Mouse (Mus musculus) limb, embryonic 10.5 days (tissue): ENCODE results near the gene Teddm2. TPM values are rescaled to one million over a fixed set of nuclear protein-coding genes. Genes with fewer than 3 reads are reported as not detected.

Experiments used
- DNase-seq: peaks from one replicate; pipeline ENCODE4 v3.0.0-alpha.2; 2017; ENCODE audit warnings: low spot score
- H3K27ac ChIP-seq: fragments of 300-500 bp; sonication (generic); 2 replicates; pipeline ENCODE4 v1.5.1; 2016; ENCODE audit warnings: mild to moderate bottlenecking
- H3K27me3 ChIP-seq: fragments of 300-500 bp; sonication (generic); 2 replicates; pipeline ENCODE4 v1.6.1; 2016; ENCODE audit warnings: low read depth, mild to moderate bottlenecking; ENCODE audit not compliant: poor library complexity, severe bottlenecking
- H3K36me3 ChIP-seq: fragments of 300-500 bp; sonication (generic); 2 replicates; pipeline ENCODE4 v1.6.1; 2016; ENCODE audit warnings: mild to moderate bottlenecking, moderate library complexity
- H3K4me1 ChIP-seq: fragments of 300-500 bp; sonication (generic); 2 replicates; pipeline ENCODE4 v1.6.1; 2016
- H3K4me3 ChIP-seq: fragments of 300-500 bp; sonication (generic); 2 replicates; pipeline ENCODE4 v1.5.1; 2016; ENCODE audit warnings: mild to moderate bottlenecking, moderate library complexity
- H3K9me3 ChIP-seq: fragments of 300-500 bp; sonication (generic); replicated peaks from 2 replicates; pipeline ENCODE4 v1.6.1; 2016; ENCODE audit warnings: mild to moderate bottlenecking
- WGBS: fragments of 180-500 bp; shearing (Covaris S2); methylation state at CpG from one replicate; pipeline ENCODE4 v1.1.7; 2016; 5-methylcytosine and 5-hydroxymethylcytosine counted together
- polyA plus RNA-seq: library from polyadenylated mRNA; unstranded; fragments of >200 nt; fragmentation: Nextera tagmentation; extraction: Ambion mirVana; gene quantifications from 2 replicates; pipeline ENCODE4 v1.2.1, GENCODE M21; 2016

The Teddm2 gene
- polyA plus RNA-seq, 1 experiment from 2014 or later = 0.74 TPM

GRCm38 (mm10) chr1:153918521-153919206 is 18.6 kb upstream of the Teddm2 start:
- H3K27ac ChIP-seq = no peak overlapping the region
- H3K36me3 ChIP-seq = no peaks in the 10 kb centered on the region
- 91% methylated on average over 3 of the region's 3 CpGs for WGBS
- H3K27me3 ChIP-seq = no peaks in the 10 kb centered on the region
- H3K4me1 ChIP-seq = peaks cover 10% of the 10 kb centered on the region
- DNase-seq = no peak
- no peak overlapping the region for H3K4me3 ChIP-seq
- no peaks in the 10 kb centered on the region for H3K9me3 ChIP-seq

- no peaks in the 10 kb centered on the region for H3K27me3 ChIP-seq
- peaks cover 30% of the 10 kb centered on the region for H3K36me3 ChIP-seq
- WGBS = 94% methylated on average over 3 of the region's 3 CpGs
- no peak overlapping the region for H3K4me3 ChIP-seq
- H3K4me1 ChIP-seq = peaks cover 5% of the 10 kb centered on the region
- H3K27ac ChIP-seq = no peak overlapping the region
- H3K9me3 ChIP-seq = no peaks in the 10 kb centered on the region
- DNase-seq = no peak
These were observed 13.8 kb upstream of the Teddm2 start for GRCm38 (mm10) chr1:153913869-153914268.

DNA sequence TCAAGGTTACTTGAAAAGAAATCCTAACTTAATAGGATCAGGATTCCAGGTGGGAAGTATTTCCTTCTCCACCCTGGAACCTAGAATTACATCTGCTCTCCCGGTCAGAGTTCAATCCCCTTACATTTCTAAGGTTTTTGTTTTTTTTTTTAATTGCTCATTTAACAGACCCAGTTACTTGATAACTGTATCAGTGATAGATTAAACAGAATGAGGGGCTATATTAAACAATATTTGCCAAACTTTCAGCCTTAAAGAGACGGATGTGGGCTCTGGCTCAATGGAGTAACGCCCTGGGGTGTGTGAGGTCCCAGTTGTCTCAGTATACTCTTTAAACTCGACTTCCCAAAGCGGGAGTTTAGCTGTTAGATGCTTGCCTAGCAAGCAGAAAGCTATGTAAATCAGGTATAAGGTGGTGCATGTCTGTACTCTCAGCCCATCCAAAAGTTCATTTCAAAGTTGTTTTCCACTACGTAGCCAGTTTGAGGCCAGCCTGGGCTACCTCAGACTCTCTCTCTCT is 11.3 kb upstream of the Teddm2 start:
- Histone ChIP-seq H3K27ac (no peak overlapping the region), H3K36me3 (peaks cover 55% of the 10 kb centered on the region), H3K27me3 (no peaks in the 10 kb centered on the region), H3K4me3 (no peak overlapping the region), H3K4me1 (peaks cover 5% of the 10 kb centered on the region), H3K9me3 (no peaks in the 10 kb centered on the region)
- 93% methylated on average over 6 of the region's 6 CpGs for WGBS
- DNase-seq = no peak

DNA sequence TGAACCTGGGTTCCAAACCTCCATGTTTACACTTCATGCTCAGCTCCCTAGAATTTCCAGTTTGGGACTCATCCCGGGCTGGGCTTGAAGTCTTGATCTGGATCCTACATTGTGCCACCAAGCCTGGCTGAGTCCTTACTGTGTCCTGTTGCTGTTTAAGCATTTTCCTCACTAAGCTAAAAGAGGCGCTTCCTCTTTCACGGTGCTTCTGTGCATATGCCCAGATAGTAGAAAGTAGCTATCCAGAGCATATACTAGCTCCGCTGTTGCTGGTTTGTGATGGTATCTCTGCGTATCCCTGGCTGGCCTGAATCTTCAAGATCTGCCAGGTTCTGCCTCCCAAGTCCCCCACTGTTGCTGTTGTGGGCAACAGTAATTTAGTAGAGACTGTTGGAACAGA is 10.4 kb upstream of the Teddm2 start:
- no peak overlapping the region for H3K4me3 ChIP-seq
- no peaks in the 10 kb centered on the region for H3K27me3 ChIP-seq
- no peaks in the 10 kb centered on the region for H3K4me1 ChIP-seq
- no peak for DNase-seq
- WGBS = 95% methylated on average over 5 of the region's 5 CpGs
- no peaks in the 10 kb centered on the region for H3K9me3 ChIP-seq
- H3K27ac ChIP-seq = no peak overlapping the region
- peaks cover 65% of the 10 kb centered on the region for H3K36me3 ChIP-seq

DNA sequence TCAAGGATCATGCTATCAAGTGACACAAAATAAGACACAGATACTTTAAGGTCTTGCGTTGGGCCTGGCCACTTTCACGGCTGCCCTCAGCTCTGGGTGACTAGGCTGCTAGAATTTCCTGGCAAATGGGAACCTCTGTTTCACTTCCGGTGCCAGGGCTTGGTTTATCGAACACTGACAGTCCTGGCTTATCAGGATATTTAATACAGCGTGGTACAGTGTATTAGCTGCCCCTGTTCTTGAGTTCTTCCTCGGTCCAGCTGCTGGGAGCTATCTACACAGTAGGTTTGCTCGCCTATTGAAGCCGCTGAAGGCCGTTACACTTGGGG is 9.9 kb upstream of the Teddm2 start:
- H3K27ac ChIP-seq = no peak overlapping the region

GRCm38 (mm10) chr1:153909213-153909962 is 9.4 kb upstream of the Teddm2 start:
- H3K4me3 ChIP-seq = no peak overlapping the region
- peaks cover 75% of the 10 kb centered on the region for H3K36me3 ChIP-seq
- H3K27me3 ChIP-seq = no peaks in the 10 kb centered on the region
- H3K4me1 ChIP-seq = no peaks in the 10 kb centered on the region
- 95% methylated on average over 10 of the region's 10 CpGs for WGBS
- no peak overlapping the region for H3K27ac ChIP-seq
- no peak for DNase-seq
- no peaks in the 10 kb centered on the region for H3K9me3 ChIP-seq

More for the DNA sequence above, 9.9 kb upstream of the Teddm2 start:
- Histone ChIP-seq H3K4me3 (no peak overlapping the region), H3K9me3 (no peaks in the 10 kb centered on the region), H3K27me3 (no peaks in the 10 kb centered on the region), H3K4me1 (no peaks in the 10 kb centered on the region), H3K36me3 (peaks cover 70% of the 10 kb centered on the region)
- 91% methylated on average over 9 of the region's 9 CpGs for whole genome bisulfite sequencing
- no peak for DNase-seq

DNA sequence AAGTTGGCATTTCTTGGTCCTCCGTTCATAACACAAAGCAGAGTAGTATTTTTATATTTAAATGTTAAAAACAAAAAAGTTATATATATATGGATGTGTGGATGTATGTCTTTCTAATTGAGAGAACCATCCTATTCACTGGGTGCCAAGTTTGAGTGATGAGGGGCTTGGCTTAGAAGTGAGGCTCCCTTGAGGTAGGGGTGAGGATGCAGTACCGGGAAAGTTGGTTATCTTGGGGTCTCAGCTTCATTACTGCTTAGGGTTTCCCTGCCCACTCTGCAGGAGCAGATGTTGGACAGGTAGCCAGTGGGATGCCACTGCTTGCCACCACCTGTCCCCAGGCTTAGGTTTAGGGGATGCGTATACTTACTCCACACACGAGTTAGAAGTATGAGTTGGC is 8.7 kb upstream of the Teddm2 start:
- H3K4me1 ChIP-seq = no peaks in the 10 kb centered on the region
- no peak overlapping the region for H3K4me3 ChIP-seq
- 93% methylated on average over 4 of the region's 4 CpGs for WGBS
- no peak for DNase-seq
- H3K36me3 ChIP-seq = peaks cover 81% of the 10 kb centered on the region
- no peaks in the 10 kb centered on the region for H3K27me3 ChIP-seq
- H3K27ac ChIP-seq = no peak overlapping the region
- no peaks in the 10 kb centered on the region for H3K9me3 ChIP-seq

DNA sequence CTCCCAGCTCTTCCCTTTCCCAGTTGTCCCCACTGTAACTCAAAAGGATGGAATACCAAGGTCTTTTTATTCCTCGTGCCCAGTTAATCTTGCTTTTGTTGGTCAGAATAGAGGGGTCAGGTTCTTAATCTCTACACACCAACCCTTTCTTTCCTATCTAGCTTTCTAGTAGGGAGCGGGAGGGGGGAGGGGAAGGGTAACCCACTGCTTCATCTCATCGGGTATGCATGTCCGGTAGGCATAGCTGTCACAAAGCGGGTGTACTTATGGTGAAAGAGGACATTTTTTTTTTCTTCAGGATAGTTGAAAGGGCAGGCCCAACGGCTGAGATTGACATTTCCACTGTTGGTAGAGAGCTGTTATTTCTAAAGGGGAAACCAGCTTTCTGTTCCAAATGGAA is 8.2 kb upstream of the Teddm2 start:
- DNase-seq = no peak
- H3K4me1 ChIP-seq = no peaks in the 10 kb centered on the region
- no peak overlapping the region for H3K27ac ChIP-seq
- H3K4me3 ChIP-seq = no peak overlapping the region
- 91% methylated on average over 6 of the region's 6 CpGs for WGBS
- peaks cover 87% of the 10 kb centered on the region for H3K36me3 ChIP-seq
- no peaks in the 10 kb centered on the region for H3K9me3 ChIP-seq
- no peaks in the 10 kb centered on the region for H3K27me3 ChIP-seq

DNA sequence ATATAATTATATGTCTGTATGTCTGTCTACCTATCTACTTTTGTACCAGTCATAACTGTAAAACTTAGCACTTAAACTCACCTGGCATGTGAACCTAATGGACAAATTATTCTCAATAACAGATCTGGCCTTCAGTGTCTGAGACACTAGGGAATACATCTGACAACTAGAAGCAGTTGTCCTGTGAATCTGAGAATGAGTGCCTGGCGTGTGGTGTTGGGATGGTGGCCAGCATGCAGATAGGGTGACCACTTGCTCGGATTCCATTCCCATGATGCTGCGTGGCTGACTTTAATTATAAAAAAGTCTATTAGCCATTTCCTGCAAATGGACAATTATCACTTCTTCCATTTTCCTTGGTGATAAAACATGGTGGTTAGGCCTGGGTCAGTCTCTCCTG is 5.9 kb upstream of the Teddm2 start:
- H3K4me1 ChIP-seq = peaks cover 13% of the 10 kb centered on the region
- no peaks in the 10 kb centered on the region for H3K9me3 ChIP-seq
- DNase-seq = no peak
- peaks cover 86% of the 10 kb centered on the region for H3K36me3 ChIP-seq
- H3K27ac ChIP-seq = no peak overlapping the region
- H3K4me3 ChIP-seq = no peak overlapping the region
- H3K27me3 ChIP-seq = no peaks in the 10 kb centered on the region
- WGBS = 94% methylated on average over 3 of the region's 3 CpGs

DNA sequence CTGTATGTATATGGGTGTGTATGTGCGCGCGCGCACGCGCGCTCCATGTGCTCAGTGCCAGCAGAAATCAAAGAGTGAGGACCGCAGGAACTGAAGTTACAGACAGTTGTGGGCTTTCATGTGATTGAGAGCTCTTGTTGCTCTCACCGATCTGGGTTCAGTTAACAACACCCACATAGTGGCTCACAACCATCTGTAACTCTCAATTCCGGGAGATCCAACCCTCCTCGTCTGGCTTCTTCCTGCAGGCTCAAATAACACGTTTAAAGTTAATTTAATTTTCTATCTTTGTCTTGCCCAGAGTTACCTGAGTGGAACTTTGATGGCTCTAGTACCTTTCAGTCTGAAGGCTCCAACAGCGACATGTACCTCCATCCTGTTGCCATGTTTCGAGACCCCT is 4.2 kb upstream of the Teddm2 start:
- DNase-seq = no peak
- peaks cover 16% of the 10 kb centered on the region for H3K4me1 ChIP-seq
- 97% methylated on average over 14 of the region's 14 CpGs for WGBS
- H3K9me3 ChIP-seq = no peaks in the 10 kb centered on the region
- no peak overlapping the region for H3K27ac ChIP-seq
- no peak overlapping the region for H3K4me3 ChIP-seq
- H3K27me3 ChIP-seq = no peaks in the 10 kb centered on the region
- peaks cover 69% of the 10 kb centered on the region for H3K36me3 ChIP-seq

- H3K4me3 ChIP-seq = no peak overlapping the region
- H3K36me3 ChIP-seq = peaks cover 57% of the 10 kb centered on the region
- DNase-seq = no peak
These were observed 3.0 kb upstream of the Teddm2 start for GRCm38 (mm10) chr1:153903006-153903405.

GRCm38 (mm10) chr1:153900860-153901730 is 1.1 kb upstream of the Teddm2 start:
- H3K4me3 ChIP-seq = peak overlapping the region; percentile 92
- WGBS = 3% methylated on average over 25 of the region's 25 CpGs
- peaks cover 26% of the 10 kb centered on the region for H3K4me1 ChIP-seq
- H3K27me3 ChIP-seq = no peaks in the 10 kb centered on the region
- peak overlapping the region; percentile 96 for H3K27ac ChIP-seq
- DNase-seq = peak; percentile 57
- H3K36me3 ChIP-seq = peaks cover 38% of the 10 kb centered on the region
- no peaks in the 10 kb centered on the region for H3K9me3 ChIP-seq

More at GRCm38 (mm10) chr1:153903006-153903405, 3.0 kb upstream of the Teddm2 start:
- H3K9me3 ChIP-seq = no peaks in the 10 kb centered on the region
- no peaks in the 10 kb centered on the region for H3K27me3 ChIP-seq
- peaks cover 20% of the 10 kb centered on the region for H3K4me1 ChIP-seq
- 94% methylated on average over 13 of the region's 13 CpGs for WGBS
- no peak overlapping the region for H3K27ac ChIP-seq

DNA sequence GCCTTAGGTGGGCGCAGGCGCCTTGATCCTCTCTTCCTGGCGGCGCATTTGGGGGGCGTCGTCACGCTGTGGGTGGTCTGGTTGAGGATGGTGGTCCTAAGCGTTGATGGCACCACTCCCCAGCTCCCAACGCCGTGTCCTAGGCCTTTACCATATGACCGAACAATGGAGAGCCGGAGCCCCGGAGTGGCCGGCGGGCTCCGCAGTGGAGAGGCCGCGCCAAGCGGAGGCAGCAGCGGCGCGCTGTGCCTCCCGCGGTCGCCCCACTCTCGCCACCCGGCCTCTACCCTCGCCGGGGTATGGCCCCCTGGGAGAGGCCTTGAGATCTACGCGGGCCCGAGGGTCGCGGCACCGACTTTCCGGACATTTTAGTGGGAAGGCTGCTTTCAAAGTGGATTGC is 353 bp upstream of the Teddm2 start:
- Histone ChIP-seq H3K9me3 (no peaks in the 10 kb centered on the region), H3K27me3 (no peaks in the 10 kb centered on the region), H3K27ac (peak overlapping the region; percentile 96), H3K36me3 (peaks cover 31% of the 10 kb centered on the region), H3K4me3 (peak overlapping the region; percentile 92), H3K4me1 (peaks cover 26% of the 10 kb centered on the region)
- DNase-seq = no peak
- WGBS = under 1% methylated on average over 36 of the region's 36 CpGs
